21 mouse cellular contexts compared by ENCODE assay signal in the genomic region with DNA sequence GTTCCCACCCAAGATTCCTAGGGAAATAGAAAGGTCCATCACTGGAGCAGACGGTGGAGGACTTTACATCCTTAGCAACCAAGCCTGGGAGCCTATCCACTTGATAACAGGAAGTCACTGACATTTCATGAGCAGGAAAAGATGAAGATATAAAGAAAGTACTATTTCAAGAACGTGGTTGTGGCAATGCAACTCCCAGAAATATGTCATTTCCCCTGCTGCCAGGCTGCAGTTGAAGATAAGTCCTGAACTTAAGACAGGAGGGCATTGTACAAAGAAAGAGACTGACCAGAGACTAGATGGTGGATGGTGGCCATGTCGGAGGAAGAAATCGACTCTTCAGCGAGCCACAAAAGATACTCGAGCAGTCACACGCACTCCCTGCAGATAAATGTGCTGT. TPM values are rescaled to one million over a fixed set of nuclear protein-coding genes. Genes with fewer than 3 reads are reported as not detected.
DNase-seq lines count a peak whose midpoint lies in the region; ATAC-seq and TF ChIP-seq lines count a peak whose summit lies in the region.
"Had no signal": no experiment of that assay in that cellular context is flagged by ENCODE, and none has a peak within 500 bp of the region (broad histone marks: within the 10 kb centered on the region; RNA-seq: fewer than 3 reads in every experiment).

No protein-coding gene starts in this region.

- no peaks in the 10 kb centered on the region for H3K9me3 ChIP-seq in liver, embryonic 11.5 days (ENCODE audit: control insufficient read depth, low read length)
- peaks cover 4% of the 10 kb centered on the region; the same call in 1 of the 2 replicates for H3K9me3 ChIP-seq in liver, embryonic 13.5 days (replicated peaks)
- H3K9me3 ChIP-seq in liver, postnatal 0 days (ENCODE audit: low read length) = peaks cover 4% of the 10 kb centered on the region; the same call in 1 of the 2 replicates
- H3K9me3 ChIP-seq in midbrain, embryonic 10.5 days (replicated peaks) = no peaks in the 10 kb centered on the region
- peaks cover 2% of the 10 kb centered on the region; the same call in 1 of the 2 replicates for H3K9me3 ChIP-seq in kidney, embryonic 14.5 days (ENCODE audit: control insufficient read depth, low read length)
- H3K9me3 ChIP-seq: heart, embryonic 15.5 days; hindbrain, embryonic 13.5 days had no signal

- no peak for TF ChIP-seq CTCF in liver, postnatal 0 days (IDR thresholded peaks at IDR 0.05; ENCODE audit: low read depth)

- H3K27me3 ChIP-seq in liver, embryonic 11.5 days (replicated peaks; ENCODE audit: control insufficient read depth, insufficient read depth, low read length) = no peaks in the 10 kb centered on the region
- no peaks in the 10 kb centered on the region for H3K27me3 ChIP-seq in liver, embryonic 13.5 days
- no peaks in the 10 kb centered on the region for H3K27me3 ChIP-seq in liver, postnatal 0 days (ENCODE audit: insufficient read depth, low read length)
- no peaks in the 10 kb centered on the region for H3K27me3 ChIP-seq in midbrain, embryonic 10.5 days (ENCODE audit: low read depth, poor library complexity, severe bottlenecking)
- H3K27me3 ChIP-seq in kidney, embryonic 14.5 days (ENCODE audit: control insufficient read depth, insufficient read depth, low read length) = no peaks in the 10 kb centered on the region
- H3K27me3 ChIP-seq: embryonic facial prominence, embryonic 13.5 days; forebrain, embryonic 13.5 days; heart, embryonic 15.5 days; hindbrain, embryonic 13.5 days had no signal

- H3K9ac ChIP-seq in liver, embryonic 11.5 days (ENCODE audit: low read depth, low read length) = no peak overlapping the region
- H3K9ac ChIP-seq in liver, embryonic 13.5 days = no peak overlapping the region
- H3K9ac ChIP-seq in liver, postnatal 0 days (replicated peaks) = no peak overlapping the region
- no peak overlapping the region for H3K9ac ChIP-seq in kidney, embryonic 14.5 days (ENCODE audit: low read depth, low read length)
- H3K9ac ChIP-seq: embryonic facial prominence, embryonic 13.5 days; forebrain, embryonic 13.5 days; forebrain, postnatal 0 days; heart, embryonic 15.5 days; hindbrain, embryonic 13.5 days had no signal

- no peak overlapping the region; the same call in 1 of the 2 replicates for H3K4me2 ChIP-seq in liver, embryonic 11.5 days
- H3K4me2 ChIP-seq in liver, embryonic 13.5 days = no peak overlapping the region
- no peak overlapping the region for H3K4me2 ChIP-seq in liver, postnatal 0 days (ENCODE audit: low read depth, low read length)
- H3K4me2 ChIP-seq in kidney, embryonic 14.5 days (replicated peaks; ENCODE audit: low read depth, low read length) = no peak overlapping the region
- H3K4me2 ChIP-seq: embryonic facial prominence, embryonic 13.5 days; forebrain, embryonic 13.5 days; heart, embryonic 15.5 days; hindbrain, embryonic 13.5 days had no signal

- peaks cover 11% of the 10 kb centered on the region for H3K36me3 ChIP-seq in liver, embryonic 11.5 days (ENCODE audit: control insufficient read depth, insufficient read depth, low read length)
- peaks cover 31% of the 10 kb centered on the region for H3K36me3 ChIP-seq in liver, embryonic 13.5 days
- H3K36me3 ChIP-seq in liver, postnatal 0 days (replicated peaks; ENCODE audit: insufficient read depth, low read length) = peaks cover 34% of the 10 kb centered on the region
- H3K36me3 ChIP-seq in midbrain, embryonic 10.5 days = peaks cover 49% of the 10 kb centered on the region
- peaks cover 29% of the 10 kb centered on the region for H3K36me3 ChIP-seq in kidney, embryonic 14.5 days (ENCODE audit: control insufficient read depth, insufficient read depth, low read length)

- no peak overlapping the region for H3K4me3 ChIP-seq in liver, embryonic 11.5 days (ENCODE audit: low read depth, low read length)
- H3K4me3 ChIP-seq in liver, embryonic 13.5 days (replicated peaks) = no peak overlapping the region
- no peak overlapping the region for H3K4me3 ChIP-seq in liver, postnatal 0 days (ENCODE audit: low read depth, low read length)
- no peak overlapping the region for H3K4me3 ChIP-seq in midbrain, embryonic 10.5 days
- H3K4me3 ChIP-seq in kidney, embryonic 14.5 days (ENCODE audit: low read length) = no peak overlapping the region
- H3K4me3 ChIP-seq: embryonic facial prominence, embryonic 13.5 days; forebrain, embryonic 13.5 days; heart, embryonic 15.5 days; hindbrain, embryonic 13.5 days had no signal

- peak; percentile 43 for ATAC-seq in liver, embryonic 11.5 days (replicated peaks; ENCODE audit: low FRiP score)
- 0 out of 2 replicates have a peak, but pooled peaks have one; percentile 26 for ATAC-seq in liver, embryonic 13.5 days (ENCODE audit: low read depth)
- peak; percentile 38; the same call in 1 of the 2 replicates for ATAC-seq in liver, postnatal 0 days
- ATAC-seq in kidney, embryonic 14.5 days (ENCODE audit: low FRiP score, low TSS enrichment) = no peak
- ATAC-seq: forebrain, embryonic 13.5 days; forebrain, postnatal 0 days; hindbrain, postnatal 0 days had no signal

- peak; percentile 57 for TF ChIP-seq EP300 in liver, postnatal 0 days (IDR thresholded peaks at IDR 0.05; ENCODE audit: low read depth)

- 0 out of 2 replicates have a peak overlapping the region, but pooled peaks have one; percentile 16 for H3K27ac ChIP-seq in liver, embryonic 11.5 days (ENCODE audit: low read depth, low read length)
- peak overlapping the region; percentile 47; the same call in 1 of the 2 replicates for H3K27ac ChIP-seq in liver, embryonic 13.5 days
- H3K27ac ChIP-seq in liver, postnatal 0 days (ENCODE audit: low read depth) = 0 out of 2 replicates have a peak overlapping the region, but pooled peaks have one; percentile 29
- no peak overlapping the region for H3K27ac ChIP-seq in midbrain, embryonic 10.5 days (replicated peaks)
- no peak overlapping the region for H3K27ac ChIP-seq in kidney, embryonic 14.5 days (ENCODE audit: low read depth, low read length)
- H3K27ac ChIP-seq: embryonic facial prominence, embryonic 13.5 days; forebrain, embryonic 13.5 days; heart, embryonic 15.5 days; hindbrain, embryonic 13.5 days; hindbrain, postnatal 0 days had no signal

- DNase-seq in liver, embryonic 11.5 days (ENCODE audit: low spot score) = no peak
- no peak for DNase-seq in liver
- peak; percentile 19 for DNase-seq in MEL-GATA-1-ER (ENCODE audit: extremely low read depth, low read depth)
- no peak for DNase-seq in liver, embryonic 13.5 days
- no peak for DNase-seq in liver, postnatal 0 days
- DNase-seq in midbrain, embryonic 10.5 days (ENCODE audit: low spot score) = no peak
- DNase-seq in right cerebral cortex, postnatal 25 days = no peak
- DNase-seq: adrenal gland, postnatal 10 days; cerebellum, adult 11 months; cerebellum, adult 8-10 months; cerebellum, postnatal 25 days; forebrain, postnatal 0 days; gastrocnemius, postnatal 14 days; heart, adult 11 months; heart, postnatal 14 days had no signal

- 47% methylated on average over 7 of the region's 7 CpGs for WGBS in liver, embryonic 11.5 days
- WGBS in liver, embryonic 13.5 days (ENCODE audit: insufficient replicate concordance) = 13% methylated on average over 7 of the region's 7 CpGs
- 41% methylated on average over 7 of the region's 7 CpGs for WGBS in liver, postnatal 0 days (ENCODE audit: insufficient replicate concordance)
- WGBS in midbrain, embryonic 10.5 days = 94% methylated on average over 7 of the region's 7 CpGs
- WGBS in kidney, embryonic 14.5 days = 81% methylated on average over 7 of the region's 7 CpGs

- H3K4me1 ChIP-seq in liver, embryonic 11.5 days (replicated peaks; ENCODE audit: control insufficient read depth, insufficient read depth, low read length) = no peaks in the 10 kb centered on the region
- H3K4me1 ChIP-seq in liver, embryonic 13.5 days (replicated peaks) = 0 out of 2 replicates have a peak, but pooled peaks cover 8% of the 10 kb centered on the region
- no peaks in the 10 kb centered on the region for H3K4me1 ChIP-seq in liver, postnatal 0 days (ENCODE audit: insufficient read depth)
- no peaks in the 10 kb centered on the region for H3K4me1 ChIP-seq in midbrain, embryonic 10.5 days
- no peaks in the 10 kb centered on the region for H3K4me1 ChIP-seq in kidney, embryonic 14.5 days (ENCODE audit: control insufficient read depth, insufficient read depth, low read length)
- H3K4me1 ChIP-seq: embryonic facial prominence, embryonic 13.5 days; forebrain, embryonic 13.5 days; heart, embryonic 15.5 days; hindbrain, embryonic 13.5 days had no signal

RNA-seq across cellular contexts. Expression of a gene that starts 47.4 kb away (rescaled TPM):
- polyA plus RNA-seq in liver, embryonic 11.5 days (2014; fragmentation: Nextera tagmentation; extraction: Ambion mirVana) = 27.4 and 30.2 TPM in 2 replicates
- polyA plus RNA-seq in liver, embryonic 13.5 days (2015; fragmentation: Nextera tagmentation; extraction: Ambion mirVana) = 13.4 and 15.5 TPM in 2 replicates
- 15.5 and 17.0 TPM in 2 replicates for polyA plus RNA-seq in liver, postnatal 0 days (2015; fragmentation: Nextera tagmentation; extraction: Ambion mirVana)
- 27.3 and 27.6 TPM in 2 replicates for polyA plus RNA-seq in midbrain, embryonic 10.5 days (2016; fragmentation: Nextera tagmentation; extraction: Ambion mirVana)
- polyA plus RNA-seq in kidney, embryonic 14.5 days (2014; fragmentation: Nextera tagmentation; extraction: Ambion mirVana) = 24.6 and 36.0 TPM in 2 replicates

Comparison
In these comparisons a context has a peak if more than half of its experiments do, and no peak if none do; other contexts are left out.
1. H3K27ac ChIP-seq: peak in liver, embryonic 11.5 days (single experiment), liver, embryonic 13.5 days (single experiment) and liver, postnatal 0 days (single experiment); none in midbrain, embryonic 10.5 days (single experiment) and kidney, embryonic 14.5 days (single experiment).